Mouse (Mus musculus) midbrain, embryonic 12.5 days (tissue): ENCODE results near the gene Fam122c. TPM values are rescaled to one million over a fixed set of nuclear protein-coding genes. Genes with fewer than 3 reads are reported as not detected.
A peak's percentile ranks its signal among the peaks of the same experiment; 100 is the strongest.
"Not testable (repeated sequence)": the region's sequence is repeated elsewhere in the genome, so short reads cannot be mapped to it uniquely, and the experiment has no call there.

Experiments
- ATAC-seq: fragments of 200-750 bp; cut with Nextera tagmentation; 2 replicates; pipeline ENCODE4 v1.8.0; 2017; ENCODE audit warnings: low read depth, moderate TSS enrichment, moderate library complexity; ENCODE audit not compliant: low FRiP score
- H3K27ac ChIP-seq: fragments of 300-500 bp; sonication (generic); replicated peaks from 2 replicates; pipeline ENCODE4 v1.5.1; 2016; ENCODE audit warnings: mild to moderate bottlenecking
- H3K27me3 ChIP-seq: fragments of 300-500 bp; sonication (generic); 2 replicates; pipeline ENCODE4 v1.6.1; 2016; ENCODE audit warnings: mild to moderate bottlenecking
- H3K36me3 ChIP-seq: fragments of 300-500 bp; sonication (generic); 2 replicates; pipeline ENCODE4 v1.6.1; 2016
- H3K4me1 ChIP-seq: fragments of 300-500 bp; sonication (generic); 2 replicates; pipeline ENCODE4 v1.6.1; 2016
- H3K4me2 ChIP-seq: fragments of 300-500 bp; sonication (generic); replicated peaks from 2 replicates; pipeline ENCODE4 v1.6.1; 2016; ENCODE audit warnings: mild to moderate bottlenecking, moderate library complexity
- H3K4me3 ChIP-seq: fragments of 300-500 bp; sonication (generic); 2 replicates; pipeline ENCODE4 v1.5.1; 2016; ENCODE audit warnings: mild to moderate bottlenecking
- H3K9ac ChIP-seq: fragments of 300-500 bp; sonication (generic); replicated peaks from 2 replicates; pipeline ENCODE4 v1.6.1; 2016; ENCODE audit warnings: mild to moderate bottlenecking, moderate library complexity
- H3K9me3 ChIP-seq: fragments of 300-500 bp; sonication (generic); 2 replicates; pipeline ENCODE4 v1.6.1; 2016; ENCODE audit warnings: mild to moderate bottlenecking
- WGBS: fragments of 180-500 bp; shearing (Covaris S2); methylation state at CpG from one replicate; pipeline ENCODE4 v1.1.7; 2016; 5-methylcytosine and 5-hydroxymethylcytosine counted together
- polyA plus RNA-seq: library from polyadenylated mRNA; unstranded; fragments of >200 nt; fragmentation: Nextera tagmentation; extraction: Ambion mirVana; gene quantifications from 2 replicates; pipeline ENCODE4 v1.2.1, GENCODE M21; 2016

Gene Fam122c
- polyA plus RNA-seq, 1 experiment from 2014 or later = not detected

GRCm38 (mm10) chrX:53271628-53272027 is 1.6 kb upstream of the Fam122c start:
- not testable (repeated sequence) for H3K27ac ChIP-seq, H3K27me3 ChIP-seq, H3K4me1 ChIP-seq, H3K36me3 ChIP-seq, ATAC-seq, H3K4me2 ChIP-seq, H3K9me3 ChIP-seq, H3K4me3 ChIP-seq, H3K9ac ChIP-seq
- WGBS = 76% methylated on average over 3 of the region's 3 CpGs

GRCm38 (mm10) chrX:53287924-53288323 is 14.7 kb downstream of the Fam122c start:
- no peaks in the 10 kb centered on the region; the same call in 1 of the 2 replicates for H3K27me3 ChIP-seq
- no peaks in the 10 kb centered on the region for H3K4me1 ChIP-seq
- no peaks in the 10 kb centered on the region for H3K9me3 ChIP-seq
- no peak for ATAC-seq
- 83% methylated on average over 5 of the region's 5 CpGs for WGBS
- no peak overlapping the region for H3K27ac ChIP-seq
- no peak overlapping the region for H3K9ac ChIP-seq
- H3K4me2 ChIP-seq = no peak overlapping the region
- H3K36me3 ChIP-seq = no peaks in the 10 kb centered on the region
- no peak overlapping the region for H3K4me3 ChIP-seq

DNA sequence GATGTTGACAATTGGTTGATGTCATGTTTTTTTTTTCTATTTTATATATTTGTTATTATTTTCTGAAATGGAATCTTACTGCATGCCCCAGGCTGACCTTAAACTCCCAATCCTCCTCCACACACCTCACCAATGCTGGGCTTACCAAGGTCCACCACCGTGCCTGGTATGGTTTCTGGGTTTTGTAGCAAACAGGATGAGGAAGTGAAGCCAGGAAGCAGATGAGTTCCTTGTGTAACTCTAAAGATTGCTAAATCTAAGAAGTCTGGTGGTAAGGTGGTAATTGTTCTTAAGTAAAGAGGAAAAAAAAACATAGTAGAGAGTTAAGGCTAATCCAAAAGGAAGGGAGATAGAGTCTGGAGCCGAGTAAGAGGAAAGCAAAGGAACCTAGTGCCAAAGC is 47.3 kb downstream of the Fam122c start:
- WGBS = 69% methylated on average over 2 of the region's 2 CpGs
- no peaks in the 10 kb centered on the region for H3K9me3 ChIP-seq
- H3K4me2 ChIP-seq = no peak overlapping the region
- no peak overlapping the region for H3K4me3 ChIP-seq
- no peak for ATAC-seq
- H3K4me1 ChIP-seq = no peaks in the 10 kb centered on the region
- no peaks in the 10 kb centered on the region for H3K36me3 ChIP-seq
- H3K9ac ChIP-seq = no peak overlapping the region
- H3K27ac ChIP-seq = no peak overlapping the region
- H3K27me3 ChIP-seq = no peaks in the 10 kb centered on the region

GRCm38 (mm10) chrX:53321111-53321510 is 47.9 kb downstream of the Fam122c start:
- H3K4me2 ChIP-seq = no peak overlapping the region
- no peaks in the 10 kb centered on the region for H3K27me3 ChIP-seq
- WGBS = 82% methylated on average over 4 of the region's 4 CpGs
- ATAC-seq = no peak
- no peak overlapping the region for H3K9ac ChIP-seq
- no peak overlapping the region for H3K27ac ChIP-seq
- no peaks in the 10 kb centered on the region for H3K9me3 ChIP-seq
- H3K4me3 ChIP-seq = no peak overlapping the region
- no peaks in the 10 kb centered on the region for H3K4me1 ChIP-seq
- H3K36me3 ChIP-seq = no peaks in the 10 kb centered on the region

GRCm38 (mm10) chrX:53330396-53330795 is 57.2 kb downstream of the Fam122c start:
- H3K36me3 ChIP-seq = no peaks in the 10 kb centered on the region
- no peaks in the 10 kb centered on the region for H3K9me3 ChIP-seq
- no peak for ATAC-seq
- H3K4me2 ChIP-seq = no peak overlapping the region
- no peaks in the 10 kb centered on the region for H3K27me3 ChIP-seq
- H3K9ac ChIP-seq = no peak overlapping the region
- H3K4me1 ChIP-seq = no peaks in the 10 kb centered on the region
- H3K27ac ChIP-seq = no peak overlapping the region
- 91% methylated on average over 4 of the region's 4 CpGs for WGBS
- no peak overlapping the region for H3K4me3 ChIP-seq

GRCm38 (mm10) chrX:53337355-53337754 is 64.1 kb downstream of the Fam122c start:
- H3K27me3 ChIP-seq = no peaks in the 10 kb centered on the region
- H3K4me1 ChIP-seq = no peaks in the 10 kb centered on the region
- no peak for ATAC-seq
- H3K27ac ChIP-seq = no peak overlapping the region
- no peak overlapping the region for H3K4me2 ChIP-seq
- no peaks in the 10 kb centered on the region for H3K36me3 ChIP-seq
- H3K4me3 ChIP-seq = no peak overlapping the region
- no peaks in the 10 kb centered on the region for H3K9me3 ChIP-seq
- no peak overlapping the region for H3K9ac ChIP-seq

DNA sequence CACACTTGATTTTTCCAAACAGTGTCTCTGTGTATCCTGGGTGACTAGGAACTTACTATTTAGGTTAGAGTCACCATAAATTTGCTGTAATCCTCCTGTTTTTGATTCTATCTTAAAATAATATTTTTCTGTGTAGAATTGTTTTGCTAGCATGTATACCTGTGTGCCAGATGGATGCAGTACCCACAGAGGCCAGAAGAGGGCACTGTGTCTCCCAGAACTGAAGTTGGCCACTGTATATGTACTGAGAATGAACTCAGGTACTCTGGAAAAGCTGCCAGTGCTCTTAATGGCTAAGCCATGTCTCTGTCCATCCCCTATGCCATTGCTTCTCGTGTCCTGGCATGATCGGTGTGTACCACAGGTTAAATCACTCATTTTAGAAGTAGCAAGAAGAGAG is 68.3 kb downstream of the Fam122c start:
- WGBS = 64% methylated on average over 2 of the region's 2 CpGs
- no peak overlapping the region for H3K9ac ChIP-seq
- H3K4me1 ChIP-seq = no peaks in the 10 kb centered on the region
- ATAC-seq = no peak
- H3K9me3 ChIP-seq = no peaks in the 10 kb centered on the region
- H3K36me3 ChIP-seq = peaks cover 3% of the 10 kb centered on the region; the same call in 1 of the 2 replicates
- no peaks in the 10 kb centered on the region for H3K27me3 ChIP-seq
- H3K4me2 ChIP-seq = no peak overlapping the region
- H3K27ac ChIP-seq = no peak overlapping the region
- H3K4me3 ChIP-seq = no peak overlapping the region

DNA sequence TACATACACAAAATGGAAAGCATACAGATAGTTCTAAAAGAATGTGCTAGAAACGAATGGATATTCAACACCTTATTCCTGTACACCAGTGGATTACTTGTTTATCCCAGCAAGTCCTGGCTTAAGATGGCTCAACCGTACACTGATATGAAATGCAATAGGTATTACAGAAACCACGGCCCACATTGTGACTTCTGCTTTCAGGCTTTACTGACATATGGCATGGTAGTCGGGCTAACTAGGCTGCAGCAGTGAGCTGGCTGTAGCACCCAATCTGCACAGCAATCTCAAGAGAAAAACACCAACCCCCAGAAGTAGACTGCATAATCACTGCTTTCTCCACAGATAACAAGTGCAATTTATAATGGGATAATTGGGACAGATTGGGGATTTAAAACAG is 75.2 kb downstream of the Fam122c start:
- Histone ChIP-seq H3K9me3 (no peaks in the 10 kb centered on the region), H3K4me2 (no peak overlapping the region), H3K27ac (no peak overlapping the region), H3K9ac (no peak overlapping the region), H3K4me1 (no peaks in the 10 kb centered on the region), H3K27me3 (no peaks in the 10 kb centered on the region), H3K36me3 (peaks cover 13% of the 10 kb centered on the region; the same call in 1 of the 2 replicates), H3K4me3 (no peak overlapping the region)
- no peak for ATAC-seq
- 85% methylated on average over 4 of the region's 4 CpGs for WGBS

GRCm38 (mm10) chrX:53364668-53365383 is 91.6 kb downstream of the Fam122c start:
- Histone ChIP-seq H3K4me3 (no peak overlapping the region), H3K4me1 (no peaks in the 10 kb centered on the region), H3K9me3 (no peaks in the 10 kb centered on the region), H3K9ac (no peak overlapping the region), H3K4me2 (no peak overlapping the region), H3K36me3 (no peaks in the 10 kb centered on the region), H3K27ac (no peak overlapping the region), H3K27me3 (no peaks in the 10 kb centered on the region)
- 81% methylated on average over 7 of the region's 7 CpGs for WGBS
- ATAC-seq = no peak

- peak overlapping the region; percentile 57 for H3K4me3 ChIP-seq
- 23% methylated on average over 25 of the region's 25 CpGs for WGBS
- peak overlapping the region; percentile 87 for H3K27ac ChIP-seq
- peak overlapping the region; percentile 56 for H3K4me2 ChIP-seq
- no peaks in the 10 kb centered on the region for H3K4me1 ChIP-seq
- peak overlapping the region; percentile 66 for H3K9ac ChIP-seq
- peak; percentile 86 for ATAC-seq
- H3K36me3 ChIP-seq = no peaks in the 10 kb centered on the region
- no peaks in the 10 kb centered on the region for H3K9me3 ChIP-seq
- no peaks in the 10 kb centered on the region for H3K27me3 ChIP-seq
Observed at GRCm38 (mm10) chrX:53369534-53370365, 96.5 kb downstream of the Fam122c start.

DNA sequence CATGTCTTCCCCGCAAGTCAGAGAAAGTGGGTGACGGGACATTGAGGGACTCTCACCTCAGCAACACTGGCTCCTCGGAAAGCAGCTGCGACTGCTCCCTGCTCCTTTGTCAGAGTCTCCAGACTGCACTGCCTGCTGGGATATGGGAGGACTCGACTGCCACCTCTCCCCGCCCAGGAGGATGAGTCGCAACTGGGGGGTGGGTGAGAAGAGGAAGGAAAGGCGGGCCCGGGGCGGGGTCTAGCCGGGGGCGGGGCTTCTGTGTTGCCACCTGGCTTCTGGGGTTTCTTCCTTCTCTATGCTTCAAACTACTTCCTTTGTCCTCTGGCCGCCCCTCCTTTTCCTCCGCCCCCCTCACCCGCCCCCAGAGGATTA is 97.1 kb downstream of the Fam122c start, which contains the start of gene Mospd1:
Gene Mospd1 (minus strand): TSS at position 137 of the 375 bp plus-strand sequence.
- Histone ChIP-seq H3K9me3 (no peaks in the 10 kb centered on the region), H3K27me3 (no peaks in the 10 kb centered on the region), H3K4me2 (peak within 1 kb of the TSS; percentile 56), H3K27ac (peak within 1 kb of the TSS; percentile 87), H3K36me3 (no peaks in the 10 kb centered on the region), H3K4me1 (no peaks in the 10 kb centered on the region), H3K4me3 (peak within 1 kb of the TSS; percentile 57), H3K9ac (peak within 1 kb of the TSS; percentile 66)
- ATAC-seq = peak; percentile 97
- WGBS = 18% methylated on average over 9 of the region's 15 CpGs
